Mouse (Mus musculus) kidney, adult 2 months (tissue): ENCODE measurements around the gene Olfr978.

Experiments
- CTCF ChIP-seq: fragments of 200-500 bp; conservative IDR thresholded peaks from 2 replicates; pipeline ENCODE4 v1.5.1; 2011; ENCODE audit warnings: low read depth, mild to moderate bottlenecking, control low read depth, low read length, moderate library complexity, mixed read lengths; ENCODE audit not compliant: insufficient read depth, insufficient read length
- POLR2A ChIP-seq: fragments of 200-500 bp; IDR thresholded peaks from one replicate; pipeline ENCODE4 v1.6.1; 2011; ENCODE audit warnings: low read depth, low read length, control low read depth

DNA sequence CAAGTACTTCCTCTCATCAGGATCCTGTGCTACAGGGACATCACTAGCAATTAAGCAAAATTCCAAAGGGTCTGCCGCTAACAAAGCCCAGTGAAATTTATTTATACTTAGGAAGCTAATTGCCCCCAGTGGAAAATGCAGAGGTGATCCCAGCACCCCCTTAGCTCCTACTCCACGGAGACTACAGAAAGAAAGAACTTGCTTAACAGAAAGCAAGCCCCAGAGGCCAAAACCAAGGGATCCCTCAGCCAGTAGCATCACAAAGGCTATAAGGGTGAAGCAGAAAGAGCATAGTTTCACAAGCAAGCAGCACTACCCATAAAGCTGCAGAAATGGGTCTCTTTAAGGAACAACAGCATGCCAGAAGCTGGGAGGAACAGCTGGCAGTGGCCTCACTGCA is 29.3 kb downstream of the Olfr978 start, which contains the start of gene Olfr981:
- TF ChIP-seq POLR2A: no peak
- no peak for TF ChIP-seq CTCF
